Mouse (Mus musculus) G1E-ER4 (cell line): Measurements from ENCODE around the gene Hist1h4f. TPM values are rescaled to one million over a fixed set of nuclear protein-coding genes. Genes with fewer than 3 reads are reported as not detected.
"Not testable (repeated sequence)": the region's sequence is repeated elsewhere in the genome, so short reads cannot be mapped to it uniquely, and the experiment has no call there.

Source experiments
- GATA1 ChIP-seq: IDR thresholded peaks from one replicate; pipeline ENCODE4 v1.8.0; 2012; ENCODE audit warnings: low read length, inconsistent platforms
- polyA plus RNA-seq: library from polyadenylated mRNA; stranded (reverse); fragments of >175 nt; gene quantifications from 2 replicates; pipeline ENCODE4 v1.2.3, GENCODE M21; 2012

Hist1h4f gene
- polyA plus RNA-seq, 1 experiment: 20.6 TPM

DNA sequence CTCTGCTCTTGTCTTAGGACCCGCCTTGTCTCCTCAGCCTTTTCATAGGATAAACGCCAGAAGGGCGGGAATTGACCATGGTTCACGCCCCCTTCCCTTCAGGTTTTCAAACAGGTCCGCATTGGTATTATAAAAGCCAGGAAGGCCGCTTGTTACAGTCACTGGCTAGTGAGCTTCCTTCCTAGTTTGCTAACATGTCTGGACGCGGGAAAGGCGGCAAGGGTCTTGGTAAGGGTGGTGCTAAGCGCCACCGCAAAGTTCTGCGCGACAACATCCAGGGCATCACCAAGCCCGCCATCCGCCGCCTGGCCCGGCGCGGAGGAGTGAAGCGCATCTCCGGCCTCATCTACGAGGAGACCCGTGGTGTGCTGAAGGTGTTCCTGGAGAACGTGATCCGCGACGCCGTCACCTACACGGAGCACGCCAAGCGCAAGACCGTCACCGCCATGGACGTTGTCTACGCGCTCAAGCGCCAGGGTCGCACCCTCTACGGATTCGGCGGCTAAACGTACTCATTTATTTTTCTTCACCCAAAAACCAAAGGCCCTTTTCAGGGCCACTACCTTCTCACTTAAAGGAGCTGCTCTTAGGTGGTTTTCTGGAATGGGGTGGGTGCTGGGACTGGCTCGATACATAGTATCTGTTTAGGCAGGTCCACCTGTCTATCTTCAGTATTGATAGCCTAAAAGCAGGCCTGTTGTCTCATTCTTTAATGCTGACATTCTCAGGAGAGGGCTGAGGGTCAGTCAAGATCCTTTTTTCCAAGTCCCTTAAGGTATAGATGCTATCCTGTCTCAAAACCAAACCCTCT is 30.2 kb upstream of the Hist1h4f start, which contains the start of gene Hist1h4d:
Hist1h4d (plus strand) TSS at position 191 of the 811 bp plus-strand sequence.
- no peak for TF ChIP-seq GATA1

DNA sequence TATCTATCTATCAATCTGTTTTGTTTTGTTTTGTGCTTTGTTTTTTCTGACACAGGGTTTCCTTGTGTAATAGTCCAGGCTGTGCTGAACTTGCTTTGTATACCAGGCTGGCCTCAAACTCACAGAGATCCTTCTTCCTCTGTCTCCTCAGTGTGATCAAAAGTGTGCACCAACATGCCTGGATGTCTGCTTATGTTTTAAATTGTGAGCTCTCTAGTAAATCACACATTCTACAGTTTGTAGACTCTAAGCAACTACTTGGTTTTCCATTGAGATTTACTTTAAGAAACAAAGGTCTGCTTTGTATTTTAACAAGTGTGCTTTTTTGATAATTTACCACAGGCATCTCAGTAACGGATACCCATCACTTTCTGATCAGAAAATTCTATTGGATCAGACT is 26.4 kb upstream of the Hist1h4f start:
- TF ChIP-seq GATA1: no peak

DNA sequence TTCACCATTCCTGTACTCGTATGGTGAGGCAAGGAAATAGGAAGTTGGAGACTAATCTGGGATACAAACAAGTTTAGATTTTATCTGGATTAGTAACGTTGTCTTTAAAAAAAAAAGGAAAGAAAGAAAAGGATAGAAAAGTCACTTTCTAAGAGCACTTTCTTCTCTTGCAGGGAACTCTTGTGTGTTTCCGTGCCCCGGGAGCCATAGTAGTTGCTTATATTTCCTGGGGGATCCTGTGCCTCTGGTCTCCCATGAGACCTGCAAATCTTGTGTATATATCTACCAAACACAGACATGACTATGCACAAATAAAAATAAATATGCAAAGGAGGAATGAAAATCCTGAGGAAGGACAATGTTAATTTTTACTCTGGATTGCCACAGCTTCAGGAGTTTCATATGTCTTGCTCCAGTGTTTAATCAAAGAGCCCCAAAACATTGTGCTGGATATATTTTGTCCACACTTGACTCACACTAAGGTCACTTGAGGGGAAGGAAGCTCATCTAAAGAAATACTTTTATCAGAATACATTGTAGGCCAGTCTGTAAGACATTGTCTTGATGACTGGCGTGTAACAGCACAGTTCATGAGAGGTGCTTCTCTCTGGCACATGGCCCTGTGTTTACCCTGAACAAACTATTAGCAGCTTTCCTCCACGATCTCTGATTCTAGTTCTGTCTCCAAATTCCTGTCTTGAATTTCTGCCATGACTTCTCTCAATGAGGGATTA is 25.6 kb upstream of the Hist1h4f start:
- no peak for TF ChIP-seq GATA1

DNA sequence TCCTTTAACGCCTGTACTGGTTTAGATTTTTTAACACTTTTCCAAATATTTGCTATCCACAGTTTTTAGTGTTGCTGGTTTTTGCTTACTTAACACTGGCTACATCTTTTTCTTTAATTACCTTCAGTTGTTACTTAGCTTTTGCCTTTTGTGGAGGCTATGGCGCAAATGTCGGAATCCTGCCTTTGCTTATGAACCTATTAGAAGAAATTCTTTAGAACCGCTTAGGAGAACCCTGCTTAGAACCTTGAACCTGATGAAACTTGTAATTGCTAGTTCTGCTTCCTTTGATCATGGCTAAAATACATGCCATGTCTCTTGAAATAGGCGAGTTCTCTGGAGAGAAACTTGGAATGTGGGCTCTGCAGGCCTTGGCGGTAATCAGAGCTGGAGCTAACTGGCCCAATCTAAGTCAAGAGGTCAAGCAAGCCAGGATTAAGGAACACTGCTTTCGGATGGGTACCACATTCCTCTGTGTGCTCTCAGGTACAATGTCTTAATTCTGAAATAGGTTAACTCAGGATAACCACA is 25.0 kb upstream of the Hist1h4f start:
- no peak for TF ChIP-seq GATA1

DNA sequence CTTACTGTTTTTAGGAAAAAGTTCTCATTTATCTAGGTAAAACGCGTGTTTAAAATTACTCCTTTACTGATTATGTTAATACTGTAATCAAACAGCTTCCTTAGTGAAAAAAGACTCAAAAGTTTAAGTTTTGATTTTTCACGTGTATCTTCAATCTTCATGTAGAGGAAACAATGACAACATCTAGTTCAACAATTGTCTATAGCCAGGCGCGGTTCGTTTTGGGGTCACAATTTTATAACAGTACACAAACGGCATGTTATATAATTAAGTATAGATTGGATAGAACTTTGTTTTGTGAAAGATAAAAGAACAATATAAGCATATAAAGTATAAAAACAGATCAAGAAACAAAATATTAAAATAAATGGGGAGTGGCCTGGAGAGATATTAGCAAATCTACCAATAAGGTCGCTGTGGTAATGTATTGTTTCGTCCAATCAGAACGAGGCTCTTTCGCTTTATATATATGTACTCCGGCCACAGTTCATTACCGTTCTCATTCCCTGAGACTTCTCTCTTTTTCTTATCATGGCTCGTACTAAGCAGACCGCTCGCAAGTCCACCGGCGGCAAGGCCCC is 23.9 kb upstream of the Hist1h4f start, which contains the start of gene Hist1h3d:
Hist1h3d (plus strand) TSS at position 493 of the 581 bp plus-strand sequence.
- no peak for TF ChIP-seq GATA1

DNA sequence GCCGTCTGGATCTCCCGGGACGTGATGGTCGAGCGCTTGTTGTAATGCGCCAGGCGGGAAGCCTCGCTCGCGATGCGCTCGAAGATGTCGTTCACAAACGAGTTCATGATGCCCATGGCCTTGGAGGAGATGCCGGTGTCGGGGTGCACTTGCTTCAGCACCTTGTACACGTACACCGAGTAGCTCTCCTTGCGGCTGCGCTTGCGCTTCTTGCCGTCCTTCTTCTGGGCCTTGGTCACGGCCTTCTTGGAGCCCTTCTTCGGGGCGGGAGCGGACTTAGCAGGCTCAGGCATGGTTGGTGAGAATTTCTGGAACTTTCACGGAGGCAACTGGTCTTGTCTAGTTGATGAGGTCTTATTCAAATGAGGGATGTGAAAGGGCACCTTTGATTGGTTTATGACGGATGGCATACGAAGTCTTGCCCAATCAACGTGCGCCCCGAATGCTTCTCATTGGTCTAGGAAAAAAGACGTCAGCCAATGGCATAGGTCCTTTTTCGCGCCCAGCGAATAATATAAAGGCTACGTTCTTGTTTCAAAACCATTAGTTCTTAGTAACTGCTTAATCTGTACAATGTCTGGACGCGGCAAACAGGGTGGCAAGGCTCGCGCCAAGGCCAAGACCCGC is 22.6 kb upstream of the Hist1h4f start, which contains the start of the genes Hist1h2bf and Hist1h2ad:
Hist1h2bf (minus strand) TSS at position 299 of the 627 bp plus-strand sequence.
Hist1h2ad (plus strand) TSS at position 484 of the 627 bp plus-strand sequence.
- TF ChIP-seq GATA1: not testable (repeated sequence)

DNA sequence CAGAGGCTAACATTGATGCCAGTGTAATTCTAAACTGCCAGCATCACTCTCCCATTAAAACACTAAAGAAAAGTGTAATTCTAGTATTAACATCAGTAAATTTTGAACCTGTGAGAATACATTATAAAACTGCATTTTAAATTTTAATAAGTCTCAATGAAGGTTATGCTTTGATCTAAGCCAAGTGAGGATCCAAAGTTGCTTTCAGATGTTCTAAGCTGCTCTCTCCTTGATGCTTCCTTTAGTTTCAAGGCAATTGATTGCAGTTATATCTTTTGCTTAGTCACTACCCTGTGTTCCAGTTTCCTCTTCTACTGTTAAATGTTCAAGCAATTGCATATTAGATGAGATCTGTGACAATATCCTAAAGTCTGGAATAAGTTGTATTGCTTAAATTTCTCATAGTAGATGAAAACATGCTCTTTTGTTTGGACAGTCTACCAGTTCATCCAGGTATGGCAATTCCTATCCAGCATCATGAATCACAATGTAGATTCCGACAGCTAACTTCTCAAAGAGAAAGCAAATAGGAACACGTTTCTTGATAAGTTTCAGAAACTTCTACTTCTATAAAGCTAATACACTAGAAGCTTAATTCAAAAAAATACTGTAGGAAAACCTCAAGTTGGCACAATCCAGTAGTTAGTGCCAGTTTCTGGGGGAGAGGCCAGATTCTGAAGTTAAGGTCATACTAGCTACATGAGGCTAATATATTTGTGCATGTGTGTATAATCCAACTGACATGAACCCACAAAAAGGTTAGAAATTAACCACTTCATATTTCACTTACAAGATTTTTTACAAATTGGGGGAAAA is 21.0 kb upstream of the Hist1h4f start:
- no peak for TF ChIP-seq GATA1

DNA sequence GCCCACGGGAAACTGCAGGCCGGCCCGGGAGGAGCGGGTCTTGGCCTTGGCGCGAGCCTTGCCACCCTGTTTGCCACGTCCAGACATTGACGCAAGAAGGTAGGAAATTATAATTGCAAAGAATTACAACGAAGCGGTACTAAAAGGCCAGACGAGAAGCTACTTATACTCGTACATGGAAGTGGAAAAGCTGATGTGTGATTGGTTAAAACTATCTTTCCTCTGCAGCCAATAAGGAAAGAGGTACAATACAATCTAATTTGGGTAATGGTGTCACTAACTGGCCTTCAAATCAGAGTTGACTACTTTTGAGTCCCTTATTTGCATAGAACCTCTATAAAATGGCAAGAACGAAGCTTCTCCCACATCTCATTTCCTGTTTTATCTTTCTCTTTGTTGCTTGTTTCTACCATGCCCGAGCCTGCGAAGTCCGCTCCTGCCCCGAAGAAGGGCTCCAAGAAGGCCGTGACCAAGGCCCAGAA is 19.6 kb upstream of the Hist1h4f start, which contains the start of the genes Hist1h2ae and Hist1h2bg:
Hist1h2ae (minus strand) TSS at position 199 of the 482 bp plus-strand sequence.
Hist1h2bg (plus strand) TSS at position 375 of the 482 bp plus-strand sequence.
- no peak for TF ChIP-seq GATA1

DNA sequence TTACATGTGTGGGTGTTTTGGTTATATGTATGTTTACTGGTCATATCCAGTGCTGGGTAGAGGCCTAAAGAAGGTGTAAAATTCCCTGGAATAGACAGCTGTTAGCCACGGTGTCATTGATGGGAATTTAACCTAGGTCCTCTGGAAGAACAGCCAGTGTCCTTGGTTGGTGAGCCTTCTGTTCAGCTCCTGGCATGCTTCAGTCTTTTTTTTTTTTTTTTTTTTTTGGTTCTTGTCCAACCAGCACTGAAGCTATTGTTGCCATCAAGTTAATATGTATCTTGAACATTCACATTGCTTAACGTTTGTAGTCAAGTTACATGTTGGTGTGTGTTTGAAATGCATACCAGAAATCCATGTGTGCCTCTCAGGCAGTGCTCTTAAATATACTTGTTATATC is 13.0 kb upstream of the Hist1h4f start:
- TF ChIP-seq GATA1: no peak

DNA sequence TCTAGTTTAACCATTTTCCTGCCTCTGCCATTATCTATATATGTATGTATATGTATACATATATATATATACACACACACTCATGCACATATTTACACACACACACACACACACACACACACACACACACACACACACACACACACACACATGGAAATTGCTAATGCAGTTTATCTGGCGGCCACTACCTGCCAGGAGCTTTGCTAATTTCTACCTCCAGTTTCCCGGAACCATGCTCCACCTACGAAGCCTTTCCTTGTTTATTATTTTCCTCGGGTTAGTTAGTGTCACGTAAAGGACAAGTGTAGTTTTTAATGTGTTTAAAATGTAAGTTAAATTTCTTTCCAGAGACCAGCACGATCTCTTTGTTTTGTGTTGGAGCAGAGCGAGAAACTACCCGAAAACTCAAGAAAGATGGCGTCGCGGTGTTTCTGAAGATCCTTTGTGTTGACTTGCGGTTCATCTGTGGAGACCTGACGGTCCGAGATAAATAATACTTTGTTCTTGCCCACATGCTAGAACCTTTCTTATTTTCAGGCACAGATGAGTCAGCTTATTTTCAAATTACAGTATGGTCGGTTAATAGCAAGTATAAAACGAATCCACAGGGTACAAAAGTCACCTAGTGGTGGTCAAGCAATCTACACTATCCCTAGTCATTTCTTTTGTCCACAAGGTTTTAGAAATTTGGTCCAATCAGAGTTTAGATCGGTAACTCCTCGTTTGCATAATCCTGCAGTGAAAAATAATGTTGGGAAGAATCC is 11.4 kb upstream of the Hist1h4f start:
- TF ChIP-seq GATA1: no peak

DNA sequence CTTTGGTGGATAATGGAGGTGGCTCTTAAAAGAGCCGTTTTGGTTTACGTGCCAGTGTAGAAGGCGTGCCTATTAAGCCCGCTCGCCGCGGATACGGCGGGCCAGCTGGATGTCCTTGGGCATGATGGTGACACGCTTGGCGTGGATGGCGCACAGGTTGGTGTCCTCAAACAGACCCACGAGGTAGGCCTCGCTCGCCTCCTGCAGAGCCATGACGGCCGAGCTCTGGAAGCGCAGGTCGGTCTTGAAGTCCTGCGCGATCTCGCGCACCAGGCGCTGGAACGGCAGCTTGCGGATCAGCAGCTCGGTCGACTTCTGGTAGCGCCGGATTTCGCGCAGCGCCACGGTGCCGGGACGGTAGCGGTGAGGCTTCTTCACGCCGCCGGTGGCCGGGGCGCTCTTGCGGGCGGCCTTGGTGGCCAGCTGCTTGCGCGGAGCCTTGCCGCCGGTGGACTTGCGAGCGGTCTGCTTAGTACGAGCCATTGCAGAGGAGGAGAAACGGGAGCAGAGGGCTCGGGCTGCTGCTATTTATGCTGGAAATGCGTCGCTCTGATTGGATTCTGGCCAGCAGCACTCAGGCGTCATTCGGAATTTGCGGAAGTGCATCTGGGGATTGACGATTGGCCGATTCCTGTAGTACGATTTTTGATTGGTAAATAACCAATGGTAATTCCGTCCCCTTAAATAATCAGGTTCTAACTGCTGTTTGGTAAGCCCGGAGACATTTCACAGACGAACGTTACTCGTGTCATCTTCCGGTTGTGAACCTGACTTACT is 10.6 kb upstream of the Hist1h4f start, which contains the start of gene Hist1h3e:
Hist1h3e (minus strand) TSS at position 487 of the 777 bp plus-strand sequence.
- not testable (repeated sequence) for TF ChIP-seq GATA1

DNA sequence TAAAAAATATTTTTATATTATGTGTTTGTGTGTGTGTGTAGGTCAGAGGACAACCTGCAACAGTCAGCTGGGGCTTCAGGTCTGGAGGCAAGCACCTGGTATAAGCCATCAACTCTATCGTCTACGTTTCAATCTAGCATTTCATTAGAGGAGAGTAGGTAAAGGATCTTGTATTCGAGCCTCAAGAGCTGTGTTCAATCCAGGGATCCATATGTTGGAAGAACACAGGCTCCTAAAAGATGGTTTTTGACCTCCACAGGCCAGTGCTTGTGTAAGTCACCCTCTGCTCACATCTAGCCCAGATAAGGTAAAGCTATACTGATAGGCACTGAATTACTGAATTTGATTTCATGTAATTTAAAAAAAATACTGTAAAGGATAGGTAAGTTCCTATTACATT is 5.5 kb upstream of the Hist1h4f start:
- TF ChIP-seq GATA1: no peak
